Mouse (Mus musculus): ENCODE measurements around the gene Lpgat1. TPM values are rescaled to one million over a fixed set of nuclear protein-coding genes. Genes with fewer than 3 reads are reported as not detected.

The Lpgat1 gene
- polyA plus RNA-seq, 1 experiment from 2014 or later = 58.0 TPM

GRCm38 (mm10) chr1:191706541-191707078 lies 11.0 kb upstream of the Lpgat1 start:
- no peak overlapping the region for H3K4me3 ChIP-seq (ENCODE audit: low read depth, low read length)
- H3K9ac ChIP-seq (ENCODE audit: low read depth, low read length) = no peak overlapping the region
- no peaks in the 10 kb centered on the region for H3K4me1 ChIP-seq (ENCODE audit: control insufficient read depth, insufficient read depth, low read length)
- no peak overlapping the region for H3K27ac ChIP-seq (ENCODE audit: low read depth, low read length)
- no peak overlapping the region for H3K4me2 ChIP-seq
- no peaks in the 10 kb centered on the region for H3K27me3 ChIP-seq (ENCODE audit: control insufficient read depth, insufficient read depth, low read length)
- WGBS (ENCODE audit: insufficient replicate concordance) = 66% methylated on average over 3 of the region's 3 CpGs
- ATAC-seq (replicated peaks; ENCODE audit: insufficient number of reproducible peaks, low FRiP score, low TSS enrichment) = no peak
- H3K9me3 ChIP-seq (replicated peaks; ENCODE audit: control insufficient read depth, low read length) = no peaks in the 10 kb centered on the region
- H3K36me3 ChIP-seq (ENCODE audit: control insufficient read depth, insufficient read depth, low read length) = no peaks in the 10 kb centered on the region

GRCm38 (mm10) chr1:191709811-191710210 lies 7.8 kb upstream of the Lpgat1 start:
- ATAC-seq (replicated peaks; ENCODE audit: insufficient number of reproducible peaks, low FRiP score, low TSS enrichment) = no peak
- 47% methylated on average over 2 of the region's 2 CpGs for WGBS (ENCODE audit: insufficient replicate concordance)
- no peak overlapping the region for H3K4me2 ChIP-seq
- H3K27me3 ChIP-seq (ENCODE audit: control insufficient read depth, insufficient read depth, low read length) = no peaks in the 10 kb centered on the region
- H3K27ac ChIP-seq (ENCODE audit: low read depth, low read length) = no peak overlapping the region
- no peaks in the 10 kb centered on the region for H3K36me3 ChIP-seq (ENCODE audit: control insufficient read depth, insufficient read depth, low read length)
- H3K4me1 ChIP-seq (ENCODE audit: control insufficient read depth, insufficient read depth, low read length) = no peaks in the 10 kb centered on the region; the same call in 1 of the 2 replicates
- no peaks in the 10 kb centered on the region for H3K9me3 ChIP-seq (replicated peaks; ENCODE audit: control insufficient read depth, low read length)
- no peak overlapping the region for H3K4me3 ChIP-seq (ENCODE audit: low read depth, low read length)
- no peak overlapping the region for H3K9ac ChIP-seq (ENCODE audit: low read depth, low read length)

DNA sequence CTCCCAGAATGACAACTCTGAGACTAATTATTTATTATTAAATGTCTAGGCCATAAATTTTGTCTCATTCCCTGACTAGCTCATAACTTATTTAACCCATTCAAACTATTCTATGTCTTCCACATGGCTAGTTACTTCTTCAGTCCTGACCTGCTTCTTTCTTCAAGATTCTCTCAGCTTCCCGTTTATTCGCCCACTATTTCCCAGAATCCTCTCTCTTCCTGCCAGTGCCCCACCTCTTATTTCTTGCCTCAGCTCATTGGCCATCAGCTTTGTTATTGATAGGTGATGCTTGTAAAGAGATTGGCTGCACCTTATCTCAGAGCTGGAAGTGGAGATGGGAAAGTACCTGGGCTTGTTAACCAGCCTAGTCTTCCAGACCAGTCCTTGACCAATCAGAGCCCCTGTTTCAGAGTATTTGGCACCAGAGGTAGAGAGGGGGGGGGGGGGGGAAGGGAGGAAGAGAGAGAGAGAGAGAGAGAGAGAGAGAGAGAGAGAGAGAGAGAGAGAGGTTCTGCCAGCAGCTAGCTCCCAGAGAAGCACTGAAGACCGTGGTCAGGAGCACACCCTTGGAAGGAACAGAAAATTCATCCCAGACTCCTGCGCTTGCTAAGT lies 5.3 kb upstream of the Lpgat1 start:
- Histone ChIP-seq H3K27me3 (ENCODE audit: control insufficient read depth, insufficient read depth, low read length) (no peaks in the 10 kb centered on the region), H3K9ac (ENCODE audit: low read depth, low read length) (no peak overlapping the region), H3K4me2 (no peak overlapping the region), H3K4me3 (ENCODE audit: low read depth, low read length) (no peak overlapping the region), H3K9me3 (replicated peaks; ENCODE audit: control insufficient read depth, low read length) (no peaks in the 10 kb centered on the region), H3K27ac (ENCODE audit: low read depth, low read length) (no peak overlapping the region), H3K36me3 (ENCODE audit: control insufficient read depth, insufficient read depth, low read length) (no peaks in the 10 kb centered on the region), H3K4me1 (ENCODE audit: control insufficient read depth, insufficient read depth, low read length) (peaks cover 4% of the 10 kb centered on the region)
- WGBS (ENCODE audit: insufficient replicate concordance) = 75% methylated on average over 4 of the region's 4 CpGs
- no peak for ATAC-seq (replicated peaks; ENCODE audit: insufficient number of reproducible peaks, low FRiP score, low TSS enrichment)

GRCm38 (mm10) chr1:191713813-191714212 lies 3.8 kb upstream of the Lpgat1 start:
- no peak overlapping the region for H3K27ac ChIP-seq (ENCODE audit: low read depth, low read length)
- 69% methylated on average over 3 of the region's 3 CpGs for WGBS (ENCODE audit: insufficient replicate concordance)
- H3K27me3 ChIP-seq (ENCODE audit: control insufficient read depth, insufficient read depth, low read length) = no peaks in the 10 kb centered on the region
- peaks cover 4% of the 10 kb centered on the region for H3K4me1 ChIP-seq (ENCODE audit: control insufficient read depth, insufficient read depth, low read length)
- H3K9me3 ChIP-seq (replicated peaks; ENCODE audit: control insufficient read depth, low read length) = no peaks in the 10 kb centered on the region
- no peak overlapping the region for H3K4me3 ChIP-seq (ENCODE audit: low read depth, low read length)
- no peak for ATAC-seq (replicated peaks; ENCODE audit: insufficient number of reproducible peaks, low FRiP score, low TSS enrichment)
- H3K36me3 ChIP-seq (ENCODE audit: control insufficient read depth, insufficient read depth, low read length) = no peaks in the 10 kb centered on the region
- H3K9ac ChIP-seq (ENCODE audit: low read depth, low read length) = no peak overlapping the region
- H3K4me2 ChIP-seq = no peak overlapping the region

- Histone ChIP-seq H3K36me3 (ENCODE audit: control insufficient read depth, insufficient read depth, low read length) (no peaks in the 10 kb centered on the region), H3K9ac (ENCODE audit: low read depth, low read length) (no peak overlapping the region), H3K4me3 (ENCODE audit: low read depth, low read length) (no peak overlapping the region), H3K4me1 (ENCODE audit: control insufficient read depth, insufficient read depth, low read length) (peaks cover 4% of the 10 kb centered on the region), H3K4me2 (no peak overlapping the region), H3K27me3 (ENCODE audit: control insufficient read depth, insufficient read depth, low read length) (no peaks in the 10 kb centered on the region), H3K27ac (ENCODE audit: low read depth, low read length) (no peak overlapping the region), H3K9me3 (replicated peaks; ENCODE audit: control insufficient read depth, low read length) (no peaks in the 10 kb centered on the region)
- WGBS (ENCODE audit: insufficient replicate concordance) = 43% methylated on average over 2 of the region's 2 CpGs
- no peak for ATAC-seq (replicated peaks; ENCODE audit: insufficient number of reproducible peaks, low FRiP score, low TSS enrichment)
Observed at GRCm38 (mm10) chr1:191715150-191715549, 2.5 kb upstream of the Lpgat1 start.

DNA sequence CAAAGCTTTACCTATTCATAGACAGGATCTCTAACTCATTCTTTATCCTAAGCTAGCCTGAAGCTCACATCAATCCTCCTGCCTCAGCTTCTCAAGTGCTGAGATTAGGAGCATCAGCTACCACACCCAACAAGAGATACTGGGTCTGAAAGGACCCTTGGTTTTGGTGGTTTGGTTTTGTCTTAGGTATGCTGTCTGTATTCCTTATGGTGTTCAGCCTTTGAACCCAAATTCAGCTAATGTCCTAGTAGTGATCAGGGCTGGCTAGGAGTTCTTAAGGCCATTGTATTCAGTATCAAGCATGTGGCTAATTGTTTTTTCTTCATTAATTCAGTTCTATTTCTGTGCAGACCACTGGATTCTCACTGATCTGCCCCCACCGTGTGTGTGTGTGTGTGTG lies 493 bp upstream of the Lpgat1 start:
- peak overlapping the region; percentile 74 for H3K4me2 ChIP-seq
- H3K36me3 ChIP-seq (ENCODE audit: control insufficient read depth, insufficient read depth, low read length) = no peaks in the 10 kb centered on the region
- peak overlapping the region; percentile 91 for H3K4me3 ChIP-seq (ENCODE audit: low read depth, low read length)
- H3K4me1 ChIP-seq (ENCODE audit: control insufficient read depth, insufficient read depth, low read length) = peaks cover 7% of the 10 kb centered on the region
- WGBS (ENCODE audit: insufficient replicate concordance) = 5% methylated on average over 1 of the region's 1 CpGs
- H3K27me3 ChIP-seq (ENCODE audit: control insufficient read depth, insufficient read depth, low read length) = no peaks in the 10 kb centered on the region
- ATAC-seq (replicated peaks; ENCODE audit: insufficient number of reproducible peaks, low FRiP score, low TSS enrichment) = no peak
- peak overlapping the region; percentile 93 for H3K9ac ChIP-seq (ENCODE audit: low read depth, low read length)
- H3K27ac ChIP-seq (ENCODE audit: low read depth, low read length) = peak overlapping the region; percentile 96
- no peaks in the 10 kb centered on the region for H3K9me3 ChIP-seq (replicated peaks; ENCODE audit: control insufficient read depth, low read length)

DNA sequence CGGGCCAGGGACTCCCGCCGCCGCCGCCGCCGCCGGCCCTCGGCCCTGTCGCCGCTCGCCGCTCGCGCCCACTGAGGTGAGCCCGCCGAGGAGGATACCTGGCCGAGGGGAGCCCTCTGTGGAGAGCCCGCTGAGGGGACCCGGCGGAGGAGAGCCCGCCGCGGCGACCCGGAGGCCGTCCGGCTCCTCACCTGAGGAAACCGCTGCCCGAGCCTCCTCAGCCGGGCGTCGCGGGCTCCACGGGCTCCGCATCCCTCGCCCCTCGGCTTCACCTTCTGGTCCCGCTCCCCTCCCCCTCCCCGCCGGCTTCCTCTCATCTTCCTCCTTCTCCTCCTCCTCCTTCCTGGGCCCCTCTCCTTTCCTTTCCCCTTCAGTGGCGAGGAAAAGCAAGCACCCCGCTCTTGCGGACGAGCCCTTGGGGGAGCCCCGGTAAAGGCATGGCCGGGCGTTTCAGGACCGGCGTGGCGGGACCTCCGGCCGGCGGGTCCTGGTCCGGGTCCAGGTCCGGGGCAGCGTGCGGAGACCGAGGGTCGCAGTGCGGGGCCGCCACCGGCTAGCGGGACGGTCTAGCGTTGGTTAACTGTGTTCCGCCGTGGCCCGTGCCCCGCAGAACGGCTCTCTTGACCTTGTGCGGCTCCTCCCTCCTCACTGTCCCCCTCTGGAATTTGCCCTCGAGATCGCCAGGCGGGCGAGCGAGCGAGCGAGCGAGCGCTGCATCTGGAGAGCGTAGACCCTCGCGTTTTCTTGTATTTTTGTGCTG lies 1.1 kb downstream of the Lpgat1 start:
- Histone ChIP-seq H3K27ac (ENCODE audit: low read depth, low read length) (peak overlapping the region; percentile 96), H3K36me3 (ENCODE audit: control insufficient read depth, insufficient read depth, low read length) (no peaks in the 10 kb centered on the region; the same call in 1 of the 2 replicates), H3K9ac (ENCODE audit: low read depth, low read length) (peak overlapping the region; percentile 93), H3K4me1 (ENCODE audit: control insufficient read depth, insufficient read depth, low read length) (peaks cover 7% of the 10 kb centered on the region), H3K4me2 (peak overlapping the region; percentile 74), H3K9me3 (replicated peaks; ENCODE audit: control insufficient read depth, low read length) (no peaks in the 10 kb centered on the region), H3K4me3 (ENCODE audit: low read depth, low read length) (peak overlapping the region; percentile 91), H3K27me3 (ENCODE audit: control insufficient read depth, insufficient read depth, low read length) (no peaks in the 10 kb centered on the region)
- ATAC-seq (replicated peaks; ENCODE audit: insufficient number of reproducible peaks, low FRiP score, low TSS enrichment) = peak; percentile 56
- WGBS (ENCODE audit: insufficient replicate concordance) = under 1% methylated on average over 63 of the region's 84 CpGs

DNA sequence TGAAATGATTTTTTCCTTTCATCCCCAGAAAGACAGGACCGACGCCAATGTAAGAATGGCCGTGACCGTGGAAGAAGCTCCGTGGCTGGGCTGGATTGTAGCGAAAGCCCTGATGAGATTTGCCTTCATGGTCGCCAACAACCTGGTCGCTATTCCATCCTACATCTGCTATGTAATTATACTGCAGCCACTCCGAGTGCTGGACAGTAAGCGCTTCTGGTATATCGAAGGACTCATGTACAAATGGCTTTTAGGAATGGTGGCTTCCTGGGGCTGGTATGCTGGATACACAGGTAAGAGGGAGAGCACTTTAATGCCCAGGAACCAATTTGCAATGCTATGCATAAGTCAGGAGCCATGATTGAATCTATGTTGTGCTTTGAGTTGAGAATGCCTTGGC lies 1.7 kb downstream of the Lpgat1 start:
- H3K4me2 ChIP-seq = peak overlapping the region; percentile 74
- peaks cover 2% of the 10 kb centered on the region; the same call in 1 of the 2 replicates for H3K36me3 ChIP-seq (ENCODE audit: control insufficient read depth, insufficient read depth, low read length)
- 12% methylated on average over 11 of the region's 11 CpGs for WGBS (ENCODE audit: insufficient replicate concordance)
- H3K4me3 ChIP-seq (ENCODE audit: low read depth, low read length) = peak overlapping the region; percentile 91
- no peaks in the 10 kb centered on the region for H3K9me3 ChIP-seq (replicated peaks; ENCODE audit: control insufficient read depth, low read length)
- H3K27me3 ChIP-seq (ENCODE audit: control insufficient read depth, insufficient read depth, low read length) = no peaks in the 10 kb centered on the region
- peak overlapping the region; percentile 93 for H3K9ac ChIP-seq (ENCODE audit: low read depth, low read length)
- H3K27ac ChIP-seq (ENCODE audit: low read depth, low read length) = peak overlapping the region; percentile 96
- no peak for ATAC-seq (replicated peaks; ENCODE audit: insufficient number of reproducible peaks, low FRiP score, low TSS enrichment)
- peaks cover 7% of the 10 kb centered on the region for H3K4me1 ChIP-seq (ENCODE audit: control insufficient read depth, insufficient read depth, low read length)
